Mouse (Mus musculus) embryonic fibroblast, embryonic 13.5 days (primary cell): ENCODE data around the gene Spin1.

Experiments used
- CTCF ChIP-seq: IDR thresholded peaks from 2 replicates; pipeline ENCODE4 v1.5.1; 2011; ENCODE audit warnings: mild to moderate bottlenecking, control low read depth, low read length, moderate library complexity, borderline replicate concordance; ENCODE audit not compliant: insufficient read depth
- POLR2A ChIP-seq: IDR thresholded peaks from 2 replicates; pipeline ENCODE4 v1.6.1; 2011; ENCODE audit warnings: low read depth, mild to moderate bottlenecking, control low read depth, low read length, moderate library complexity

- TF ChIP-seq CTCF (no peak), POLR2A (no peak)
Observed at GRCm38 (mm10) chr13:51087253-51087652, 13.4 kb upstream of the Spin1 start.
